Mouse (Mus musculus) kidney, adult 9 months (tissue): ENCODE measurements at regions not wholly inside any gene's neighbourhood (a gene's known extent, or its start where the extent isn't known, plus 50 kb on each side); places are given as distances from the start of the nearest gene placed in this dataset.
"Not testable (repeated sequence)": the region's sequence is repeated elsewhere in the genome, so short reads cannot be mapped to it uniquely, and the experiment has no call there.

Source experiments
- DNase-seq: peaks from one replicate; pipeline ENCODE4 v3.0.0; 2022

- no peak for DNase-seq
Measured at GRCm38 (mm10) chr2:166516261-166516660, 197.4 kb downstream of the Prex1 start.

GRCm38 (mm10) chr2:166514664-166515063 lies 199.0 kb downstream of the Prex1 start:
- DNase-seq: no peak

- no peak for DNase-seq
Measured at GRCm38 (mm10) chr2:166512488-166512887, 201.1 kb downstream of the Prex1 start.

- DNase-seq: not testable (repeated sequence)
Measured at GRCm38 (mm10) chr2:166511477-166511876, 202.2 kb downstream of the Prex1 start.

GRCm38 (mm10) chr2:166510776-166511175 lies 202.9 kb downstream of the Prex1 start:
- DNase-seq: no peak

- no peak for DNase-seq
Measured at GRCm38 (mm10) chr2:166509591-166509990, 204.0 kb downstream of the Prex1 start.

GRCm38 (mm10) chr2:166508656-166509420 lies 204.8 kb downstream of the Prex1 start:
- DNase-seq: no peak

GRCm38 (mm10) chr2:166505309-166505708 lies 208.3 kb downstream of the Prex1 start:
- no peak for DNase-seq

GRCm38 (mm10) chr2:166503666-166504065 lies 210.0 kb downstream of the Prex1 start:
- DNase-seq: no peak

- peak; percentile 31 for DNase-seq
Measured at GRCm38 (mm10) chr2:166492895-166493294, 220.7 kb downstream of the Prex1 start.

GRCm38 (mm10) chr2:166492421-166492820 lies 221.2 kb downstream of the Prex1 start:
- DNase-seq: peak; percentile 43

- no peak for DNase-seq
Measured at GRCm38 (mm10) chr2:166491861-166492260, 221.8 kb downstream of the Prex1 start.

- DNase-seq: no peak
Measured at GRCm38 (mm10) chr2:166489041-166489872, 224.4 kb downstream of the Prex1 start.

- no peak for DNase-seq
Measured at GRCm38 (mm10) chr2:166487688-166488087, 225.9 kb downstream of the Prex1 start.

GRCm38 (mm10) chr2:166485788-166486187 lies 227.8 kb downstream of the Prex1 start:
- DNase-seq: peak; percentile 36

GRCm38 (mm10) chr2:166485361-166485760 lies 228.3 kb downstream of the Prex1 start:
- DNase-seq: no peak

GRCm38 (mm10) chr2:166483617-166484319 lies 229.9 kb downstream of the Prex1 start:
- no peak for DNase-seq

- no peak for DNase-seq
Measured at GRCm38 (mm10) chr2:166482720-166483616, 230.7 kb downstream of the Prex1 start.

GRCm38 (mm10) chr2:166481774-166482173 lies 231.9 kb downstream of the Prex1 start:
- no peak for DNase-seq

GRCm38 (mm10) chr2:166481362-166481761 lies 232.3 kb downstream of the Prex1 start:
- no peak for DNase-seq

GRCm38 (mm10) chr2:166480883-166481282 lies 232.7 kb downstream of the Prex1 start:
- DNase-seq: no peak

- no peak for DNase-seq
Measured at GRCm38 (mm10) chr2:166476953-166477352, 236.7 kb downstream of the Prex1 start.
